Mouse (Mus musculus): ENCODE data around the gene Cracr2a.

Gene Cracr2a

DNA sequence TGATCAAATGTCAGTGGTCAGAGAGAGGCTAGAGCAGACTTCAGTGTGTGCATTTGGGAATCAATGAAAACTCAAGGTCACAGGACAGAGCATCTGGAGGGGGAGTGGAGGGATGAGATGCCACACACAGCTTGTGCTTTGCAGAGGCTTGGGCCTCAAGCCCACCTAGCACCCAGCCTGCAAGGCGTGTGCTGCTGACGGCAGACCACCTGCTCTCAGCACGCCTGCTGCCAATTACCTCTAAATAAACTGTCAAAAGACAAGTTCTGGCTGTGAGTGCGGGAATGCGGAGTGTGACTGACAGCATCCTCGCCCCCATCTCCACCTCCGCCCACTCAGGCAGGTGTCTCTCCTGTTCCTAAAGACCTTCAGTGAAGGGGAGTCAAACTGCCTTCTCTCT lies 131.2 kb downstream of the Cracr2a start:
- no peak for DNase-seq (ENCODE audit: inconsistent ontology term)

DNA sequence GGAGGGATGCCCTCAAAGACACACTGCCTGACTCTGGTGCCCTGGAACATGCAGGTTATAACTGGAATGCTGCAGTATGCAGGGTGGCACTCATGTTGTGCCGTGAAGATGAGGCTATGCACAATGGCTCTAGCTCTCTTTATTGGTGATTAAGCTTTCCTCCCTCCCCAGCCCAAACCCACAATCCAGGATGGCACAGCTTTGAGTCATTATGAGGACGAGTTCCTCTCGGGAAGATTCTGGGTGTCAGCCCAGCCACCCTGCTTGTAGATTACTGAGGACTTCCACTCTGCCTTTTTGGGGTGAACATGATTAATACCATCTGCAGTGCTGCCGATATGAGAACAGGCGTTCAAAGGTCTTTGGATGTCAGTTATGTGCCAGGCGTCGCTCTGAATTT lies 132.5 kb downstream of the Cracr2a start:
- DNase-seq (ENCODE audit: inconsistent ontology term), result peak; percentile 1

DNA sequence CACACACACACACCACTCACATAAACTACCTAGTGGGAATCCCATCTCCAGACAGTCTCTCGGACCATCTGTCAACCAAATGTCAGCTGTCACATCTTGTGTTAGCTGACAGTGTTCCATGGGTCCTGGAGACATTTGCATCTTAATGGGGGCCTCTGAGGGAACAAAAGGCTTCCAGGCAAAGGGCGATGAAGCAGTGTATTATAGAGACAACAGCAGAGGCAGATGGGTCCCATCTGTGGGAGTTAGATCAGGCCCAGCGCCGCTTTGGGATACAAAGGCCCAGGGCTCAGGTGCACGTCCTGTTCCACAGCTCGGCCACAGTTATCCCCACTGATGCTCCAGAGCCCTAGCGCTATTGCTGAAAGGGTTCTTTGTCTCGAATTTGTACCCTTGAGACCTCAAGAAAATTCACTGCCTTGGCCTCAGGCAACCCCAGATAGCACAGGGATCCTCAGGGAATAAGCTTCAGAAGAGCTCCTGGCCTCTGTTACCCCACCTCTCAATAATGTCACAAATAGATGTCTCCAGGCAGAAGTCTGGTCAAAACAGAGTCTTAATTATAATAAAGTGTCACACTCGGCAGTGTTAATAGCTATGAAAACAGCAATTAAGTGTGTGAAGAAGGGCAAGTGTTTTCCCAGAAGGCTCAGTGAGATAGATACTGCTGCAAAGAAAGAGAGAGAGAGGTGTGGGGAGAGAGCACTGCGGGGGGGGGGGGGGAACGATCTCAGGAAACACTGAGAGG lies 140.1 kb downstream of the Cracr2a start:
- no peak for DNase-seq (ENCODE audit: inconsistent ontology term)

DNA sequence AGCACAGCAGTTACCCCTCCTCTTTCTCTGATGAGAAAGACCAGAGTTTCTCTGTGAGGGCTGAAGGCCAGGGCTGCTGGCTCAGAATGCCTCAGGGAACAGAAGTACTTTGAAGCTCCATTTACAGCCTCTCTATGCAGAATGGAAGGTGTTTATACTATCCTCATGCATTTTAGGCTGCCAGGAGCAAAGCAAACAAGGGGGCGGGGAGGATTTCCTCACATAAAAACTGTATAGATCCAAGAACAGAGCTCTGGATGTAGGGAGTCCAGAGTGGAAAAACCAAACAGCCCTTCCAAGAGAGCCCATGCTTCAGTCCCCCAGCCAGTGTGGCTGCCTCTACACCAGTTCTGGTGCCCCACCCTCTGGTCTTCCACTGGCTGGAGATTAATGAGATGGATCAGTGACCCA lies 147.1 kb downstream of the Cracr2a start:
- no peak for DNase-seq (ENCODE audit: inconsistent ontology term)

DNA sequence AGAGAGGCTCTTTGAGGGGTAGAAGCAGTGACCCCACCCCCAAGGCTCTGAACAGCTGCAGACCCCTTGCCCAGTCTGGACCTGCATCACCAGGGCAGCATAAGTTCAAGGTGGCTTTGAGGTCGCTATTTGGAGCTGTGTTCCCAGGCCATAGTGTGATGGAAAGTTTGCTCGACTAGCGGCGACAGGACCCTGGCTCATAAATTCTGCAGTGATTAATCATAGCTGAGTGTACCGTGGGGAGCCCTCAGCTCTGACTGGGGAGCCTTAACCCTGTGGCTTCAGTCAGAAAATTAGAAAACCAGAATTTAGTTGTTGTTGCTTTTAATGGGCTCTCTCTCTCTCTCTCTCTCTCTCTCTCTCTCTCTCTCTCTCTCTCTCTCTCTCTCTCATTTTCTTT lies 153.8 kb downstream of the Cracr2a start:
- DNase-seq (ENCODE audit: inconsistent ontology term), result peak; percentile 5

DNA sequence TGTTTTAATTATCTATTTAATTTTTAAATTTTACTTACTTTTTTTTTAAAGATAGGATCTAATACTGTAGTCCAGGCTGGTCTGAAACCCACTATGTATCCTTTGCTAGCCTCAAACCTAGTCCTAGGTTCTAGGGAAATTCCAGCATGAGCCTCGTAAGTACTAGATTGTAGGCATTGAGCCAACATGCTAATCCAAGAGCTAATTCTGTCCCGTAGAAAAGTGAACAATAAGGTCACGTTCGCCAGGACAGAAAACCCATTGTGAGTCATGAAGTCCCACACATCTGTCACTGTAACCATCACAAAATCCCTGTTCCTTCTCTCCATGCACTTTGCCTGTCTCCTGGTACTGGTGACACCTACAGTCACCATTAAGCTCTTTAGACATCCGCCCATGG lies 154.3 kb downstream of the Cracr2a start:
- peak; percentile 19 for DNase-seq (ENCODE audit: inconsistent ontology term)

DNA sequence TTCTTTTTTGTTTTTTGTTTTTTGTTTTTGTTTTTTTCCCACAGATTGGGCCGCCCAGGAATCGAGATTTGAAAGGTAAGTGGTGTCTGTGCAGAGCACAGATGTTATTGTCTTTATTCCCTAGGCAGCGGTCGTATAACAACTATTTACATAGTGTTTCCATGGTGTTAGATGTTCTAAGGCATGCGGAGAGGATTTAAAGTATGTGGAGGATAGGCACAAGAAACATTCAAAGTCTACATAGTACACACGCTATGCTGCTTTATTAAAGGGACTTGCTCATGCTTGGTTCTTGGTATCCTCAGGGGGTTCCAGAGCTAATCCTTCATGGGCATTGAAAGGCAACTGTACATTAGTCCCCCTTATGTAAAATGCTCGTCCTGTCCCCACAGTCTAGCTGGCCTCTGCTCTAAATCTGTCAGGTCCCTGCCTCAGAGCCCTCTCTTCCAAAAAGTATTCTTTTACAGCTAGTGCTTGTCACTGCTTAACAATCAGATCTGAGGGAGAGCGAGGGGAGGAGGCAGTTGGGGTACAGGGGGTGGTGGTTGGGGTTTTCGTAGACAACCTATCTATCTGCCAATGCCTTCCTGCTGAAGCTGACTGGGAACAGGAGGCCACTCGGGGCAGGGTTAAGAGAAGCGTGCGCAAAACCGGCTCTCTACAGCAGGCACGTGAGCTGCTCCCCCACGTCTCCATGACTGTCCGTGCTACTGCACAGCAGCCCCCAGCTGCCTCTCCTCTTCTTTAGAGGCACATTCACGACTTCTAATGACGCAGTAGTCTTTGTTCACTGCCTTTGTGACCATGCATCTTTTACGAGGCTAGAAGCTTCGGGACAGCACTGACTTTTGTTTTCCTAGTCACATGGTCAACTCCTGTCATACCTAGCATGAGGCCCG lies 156.3 kb downstream of the Cracr2a start:
- DNase-seq (ENCODE audit: inconsistent ontology term), result no peak

DNA sequence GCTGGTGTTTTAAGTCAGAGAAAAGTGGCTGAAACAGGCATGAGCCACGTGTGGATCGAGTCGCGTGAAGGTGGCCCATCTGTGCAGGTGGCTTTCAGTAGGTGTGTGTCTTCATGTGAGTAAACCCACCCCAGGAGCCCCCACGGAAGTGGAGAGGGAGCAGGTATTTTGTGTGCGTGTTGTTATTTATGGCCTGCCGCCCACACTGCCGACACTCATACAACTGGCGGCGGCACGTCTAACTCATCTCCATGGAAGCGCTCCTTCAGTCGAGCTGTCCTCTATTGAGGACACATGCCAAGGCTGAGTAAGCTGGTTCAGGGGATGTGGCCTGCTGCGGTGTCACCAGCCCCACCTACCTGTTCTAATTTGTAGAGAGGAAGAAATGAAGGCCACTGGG lies 158.7 kb downstream of the Cracr2a start:
- no peak for DNase-seq (ENCODE audit: inconsistent ontology term)

DNA sequence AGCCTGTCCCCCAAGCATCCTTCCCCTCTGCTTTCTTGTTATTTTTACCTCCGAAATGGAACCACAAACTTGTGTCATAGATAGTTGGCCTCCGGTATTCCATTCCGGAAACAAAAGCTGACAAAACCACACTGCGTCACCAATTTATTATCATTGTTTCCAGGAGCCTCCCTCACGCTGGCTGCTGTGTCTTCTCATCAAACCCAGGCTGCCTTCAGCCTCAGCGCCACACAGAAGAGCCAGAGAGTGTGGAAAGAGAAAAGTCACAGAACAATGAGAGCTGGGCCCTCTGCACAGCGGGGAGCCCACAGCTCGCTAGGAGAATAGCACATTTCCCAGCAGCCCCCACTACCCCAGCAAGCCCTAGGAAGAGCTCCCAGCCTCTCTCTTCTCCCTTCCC lies 162.0 kb downstream of the Cracr2a start:
- DNase-seq (ENCODE audit: inconsistent ontology term), result peak; percentile 76

Measured in Muller cell, postnatal 12 days (primary cell).